Mouse (Mus musculus): ENCODE data around the gene Fam8a1. TPM values are rescaled to one million over a fixed set of nuclear protein-coding genes. Genes with fewer than 3 reads are reported as not detected.

Gene Fam8a1
- polyA plus RNA-seq, 1 experiment from 2014 or later: 22.7 TPM

DNA sequence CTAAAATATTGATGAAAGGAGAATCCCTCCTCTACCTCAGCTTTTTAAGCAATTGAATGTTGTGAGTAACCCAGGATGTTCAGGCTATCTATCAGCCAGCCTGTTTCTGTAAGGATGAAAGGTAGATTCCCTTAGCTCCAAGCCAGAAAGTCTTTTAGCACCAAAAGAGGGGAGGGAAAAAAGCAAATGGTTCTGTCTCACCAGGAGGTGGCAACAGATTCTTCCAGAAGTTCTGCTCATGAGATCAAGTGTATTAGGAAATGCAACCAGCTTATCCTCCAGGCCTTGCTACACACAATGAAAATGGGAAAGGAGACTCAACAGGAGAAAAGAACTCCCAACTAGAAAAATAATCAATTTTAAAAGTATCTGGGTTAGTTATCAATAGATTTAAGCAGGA is 55.0 kb downstream of the Fam8a1 start:
- ATAC-seq: no peak
- no peaks in the 10 kb centered on the region for H3K27me3 ChIP-seq
- no peak overlapping the region for H3K9ac ChIP-seq (replicated peaks)
- H3K9me3 ChIP-seq: no peaks in the 10 kb centered on the region
- H3K27ac ChIP-seq: no peak overlapping the region
- H3K4me1 ChIP-seq (replicated peaks): peaks cover 31% of the 10 kb centered on the region
- H3K4me3 ChIP-seq (replicated peaks): no peak overlapping the region
- peak overlapping the region; percentile 39; the same call in 1 of the 2 replicates for H3K4me2 ChIP-seq (replicated peaks)
- no peaks in the 10 kb centered on the region for H3K36me3 ChIP-seq

DNA sequence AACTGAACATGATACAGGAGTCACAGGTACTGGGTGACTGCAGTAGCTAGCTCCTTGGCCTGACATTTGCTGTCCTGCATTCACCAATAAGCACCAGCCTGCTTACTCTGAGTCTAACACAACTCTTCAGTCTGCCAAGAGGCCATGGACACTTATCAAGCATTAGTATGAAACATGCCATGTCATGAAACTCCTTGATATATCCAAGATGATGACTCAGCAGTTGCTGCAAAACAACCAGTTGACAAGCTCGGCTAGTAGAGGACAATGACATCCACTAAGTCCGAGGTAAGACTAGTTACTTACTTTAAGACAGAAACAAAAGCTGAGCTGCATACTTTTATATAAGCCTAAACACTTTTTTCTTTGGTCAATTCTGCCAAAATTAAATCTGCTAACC is 55.9 kb downstream of the Fam8a1 start:
- 25% methylated on average over 2 of the region's 2 CpGs for WGBS

DNA sequence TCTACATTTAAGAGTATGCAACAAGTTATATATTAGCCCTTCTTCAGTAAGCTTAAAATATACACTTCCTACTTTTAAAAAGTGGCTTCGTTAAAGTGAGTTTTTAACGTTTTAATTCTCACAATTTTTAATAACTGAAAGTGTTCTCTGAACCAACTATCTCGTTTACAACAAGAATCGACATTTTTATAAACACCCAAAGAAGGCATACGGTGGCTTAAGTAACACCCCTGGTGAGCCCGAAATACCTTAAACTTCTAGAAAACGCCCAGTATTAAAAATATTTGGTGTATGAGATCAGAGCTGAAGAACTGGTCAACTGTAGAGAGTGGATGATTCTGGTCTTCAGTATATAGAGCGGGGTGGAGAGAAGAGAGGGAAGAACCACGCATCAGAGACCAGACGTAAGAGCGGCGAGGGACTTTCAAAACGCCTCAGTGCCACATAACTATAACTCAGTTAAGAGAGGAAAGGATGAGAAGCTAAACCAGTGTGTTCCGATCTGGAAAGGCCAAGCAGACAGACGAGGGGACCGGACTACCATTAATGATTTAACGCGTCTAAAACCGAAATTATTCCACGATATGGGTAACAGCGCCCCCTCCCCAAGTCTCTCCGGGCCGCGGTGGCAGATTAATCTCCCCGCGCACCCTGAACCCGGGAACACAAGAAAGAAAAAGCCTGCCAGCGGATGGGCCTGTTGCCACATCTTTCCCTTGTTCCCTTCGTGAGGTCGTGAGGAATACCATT is 57.1 kb downstream of the Fam8a1 start:
- Histone ChIP-seq H3K9me3 (no peaks in the 10 kb centered on the region), H3K36me3 (no peaks in the 10 kb centered on the region), H3K4me3 (replicated peaks) (peak overlapping the region; percentile 99), H3K9ac (replicated peaks) (peak overlapping the region; percentile 96), H3K4me2 (replicated peaks) (peak overlapping the region; percentile 78), H3K27me3 (no peaks in the 10 kb centered on the region), H3K27ac (peak overlapping the region; percentile 96), H3K4me1 (replicated peaks) (peaks cover 29% of the 10 kb centered on the region)
- ATAC-seq: no peak
- 1% methylated on average over 30 of the region's 30 CpGs for WGBS

More for the DNA sequence above, 55.9 kb downstream of the Fam8a1 start:
- ATAC-seq: no peak
- H3K4me3 ChIP-seq (replicated peaks): peak overlapping the region; percentile 8
- no peak overlapping the region for H3K9ac ChIP-seq (replicated peaks)
- H3K9me3 ChIP-seq: no peaks in the 10 kb centered on the region
- no peak overlapping the region for H3K27ac ChIP-seq
- no peaks in the 10 kb centered on the region for H3K27me3 ChIP-seq
- H3K4me2 ChIP-seq (replicated peaks): peak overlapping the region; percentile 39
- H3K4me1 ChIP-seq (replicated peaks): peaks cover 29% of the 10 kb centered on the region
- H3K36me3 ChIP-seq: no peaks in the 10 kb centered on the region

DNA sequence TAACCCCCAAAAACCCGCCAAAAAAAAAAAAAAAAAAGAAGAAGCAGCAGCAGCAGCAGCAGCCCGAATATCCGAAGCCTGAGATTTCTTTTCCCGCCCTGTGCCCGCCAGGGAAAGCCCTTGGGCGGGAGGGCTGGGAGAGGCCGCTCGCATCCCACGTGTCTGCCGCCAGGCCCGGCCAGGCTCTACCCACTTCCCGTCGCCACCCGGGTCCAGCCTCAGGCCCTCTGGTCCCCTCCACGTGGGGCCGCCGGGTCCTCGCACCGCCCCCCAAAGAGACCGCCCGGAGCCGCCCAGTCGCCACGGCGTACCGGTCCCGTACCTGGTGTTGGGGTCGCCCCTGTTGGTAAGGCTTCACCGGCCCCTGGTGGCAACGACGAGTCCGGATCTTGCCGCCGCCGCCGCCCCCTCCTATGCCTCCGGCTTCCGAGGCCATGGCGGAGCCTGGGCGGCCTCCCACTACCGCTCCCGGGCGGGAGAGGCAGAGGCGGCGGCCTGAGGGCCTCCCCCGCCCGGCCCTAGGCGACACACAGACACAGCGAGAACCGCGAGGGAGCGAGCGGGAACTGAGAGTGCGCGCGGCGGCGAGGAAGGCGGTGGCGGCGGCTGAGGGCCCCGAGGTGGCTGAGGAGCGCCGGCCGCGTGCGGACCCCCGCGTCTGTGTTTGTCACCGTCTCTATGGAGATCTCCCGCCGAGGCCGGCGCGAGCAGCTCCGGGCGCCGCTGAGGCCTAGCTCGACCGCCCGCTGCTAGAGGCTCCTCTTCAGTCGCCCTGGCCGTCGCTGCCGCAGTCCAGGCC is 57.9 kb downstream of the Fam8a1 start:
- Histone ChIP-seq H3K4me2 (replicated peaks) (peak overlapping the region; percentile 78), H3K27ac (peak overlapping the region; percentile 96), H3K9ac (replicated peaks) (peak overlapping the region; percentile 96), H3K9me3 (no peaks in the 10 kb centered on the region), H3K27me3 (no peaks in the 10 kb centered on the region), H3K4me1 (replicated peaks) (peaks cover 29% of the 10 kb centered on the region), H3K36me3 (no peaks in the 10 kb centered on the region), H3K4me3 (replicated peaks) (peak overlapping the region; percentile 99)
- ATAC-seq: peak; percentile 92
- under 1% methylated on average over 83 of the region's 85 CpGs for WGBS

Other genes starting within 250 kb of the Fam8a1 start
- gene Cap2, start 167.7 kb upstream of the Fam8a1 start, polyA plus RNA-seq (2015; fragmentation: Nextera tagmentation; extraction: Ambion mirVana): 8.1 and 8.9 TPM in 2 replicates
- gene Nup153, start 58.4 kb downstream of the Fam8a1 start, polyA plus RNA-seq (2015; fragmentation: Nextera tagmentation; extraction: Ambion mirVana): 21.9 and 22.4 TPM in 2 replicates

Data from midbrain, embryonic 13.5 days (tissue).